Mouse (Mus musculus) CH12F3 (cell line): ENCODE measurements around the gene Eif3c.

Experiments
- in situ Hi-C: fragments of 300-500 bp; cut with MboI; formaldehyde crosslinking; loops from 2 replicates; pipeline ENCODE4 v1.14.3; 2020; ENCODE audit warnings: low sequenced_read_pairs

The Eif3c gene

DNA sequence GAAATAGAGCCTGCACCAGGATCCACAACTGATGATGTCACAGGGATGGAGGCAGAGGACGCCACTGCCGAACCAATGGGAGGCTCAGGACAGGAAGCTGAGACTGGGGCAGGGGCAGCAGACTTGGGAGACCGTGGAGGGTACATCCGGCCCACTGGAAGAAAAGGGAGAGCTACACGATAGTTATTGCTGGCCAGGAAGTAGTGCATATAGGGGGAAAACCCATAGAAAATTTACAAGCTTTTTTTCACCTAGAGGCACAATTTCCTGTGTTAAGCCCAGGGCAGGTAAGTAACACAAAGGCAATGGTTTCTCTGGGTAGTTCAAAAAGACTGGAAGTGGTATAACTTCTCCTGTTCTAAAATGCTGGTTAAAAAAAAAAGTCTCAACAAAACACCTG, 69.7 kb downstream of the Eif3c start:
- in situ Hi-C loops, result no loop called here
